Mouse (Mus musculus): ENCODE measurements around the gene Kremen2.

Kremen2 gene

GRCm38 (mm10) chr17:23737493-23738445, 7.9 kb downstream of the Kremen2 start:
- peak; percentile 29 for DNase-seq (ENCODE audit: low read depth, low spot score)

DNA sequence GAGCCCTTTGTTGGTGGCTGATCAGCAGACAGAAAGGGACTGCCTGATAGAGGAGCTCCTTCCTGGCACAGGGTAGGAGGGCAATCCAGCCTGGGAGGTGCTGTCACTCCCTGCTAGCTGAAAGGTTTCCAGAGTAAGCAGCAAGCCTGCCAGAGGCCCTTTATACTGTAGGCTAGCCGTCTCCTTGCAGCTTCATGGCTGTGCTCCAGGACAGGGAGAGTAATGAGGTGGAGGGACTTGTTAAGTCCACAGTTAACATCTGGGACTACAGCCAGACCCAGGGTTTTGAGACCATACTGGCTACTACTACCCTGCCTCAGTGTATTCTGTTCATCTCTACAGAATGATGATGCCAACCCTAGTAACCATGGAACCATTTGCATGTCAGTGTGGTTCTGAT, 11.3 kb downstream of the Kremen2 start:
- no peak for DNase-seq (ENCODE audit: low read depth, low spot score)

DNA sequence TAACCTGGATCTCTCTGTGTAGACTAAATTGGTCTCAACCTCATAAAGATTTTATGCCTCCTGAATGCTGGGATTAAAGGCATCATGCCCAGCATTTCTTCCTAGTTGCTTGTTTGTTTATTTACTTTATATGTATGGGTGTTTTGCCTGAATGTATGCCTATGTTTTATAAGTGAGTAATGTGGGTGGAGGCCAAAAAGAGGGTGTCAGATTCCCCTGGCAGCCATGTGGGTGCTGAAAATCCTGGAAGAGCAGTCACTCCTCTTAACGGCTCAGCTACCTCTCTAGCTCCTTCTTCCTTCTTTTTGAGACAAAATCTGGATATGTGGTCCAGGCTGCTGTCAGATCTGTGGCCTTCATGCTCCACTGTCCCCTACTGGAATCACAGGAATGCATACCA, 15.2 kb downstream of the Kremen2 start:
- DNase-seq (ENCODE audit: low read depth, low spot score): no peak

DNA sequence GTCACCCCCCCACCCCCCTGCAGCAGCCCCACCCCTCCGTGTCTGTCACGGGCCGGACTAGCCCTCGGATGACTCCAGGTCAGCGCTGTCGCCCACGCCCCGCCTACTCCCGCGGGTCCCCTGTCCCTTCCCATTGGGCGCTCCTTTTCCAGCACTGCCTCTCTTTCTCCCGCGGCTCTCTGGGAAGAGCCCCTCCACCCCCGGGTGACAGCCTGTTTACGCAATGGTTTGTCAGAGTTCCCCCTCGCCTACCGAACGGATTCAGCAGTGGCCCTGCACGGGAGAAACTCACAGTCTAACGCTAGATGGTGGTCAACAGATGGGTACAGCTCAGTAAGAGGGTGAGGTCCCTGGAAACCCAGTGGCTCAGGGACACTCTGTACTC, 18.9 kb downstream of the Kremen2 start:
- DNase-seq (ENCODE audit: low read depth, low spot score): no peak

DNA sequence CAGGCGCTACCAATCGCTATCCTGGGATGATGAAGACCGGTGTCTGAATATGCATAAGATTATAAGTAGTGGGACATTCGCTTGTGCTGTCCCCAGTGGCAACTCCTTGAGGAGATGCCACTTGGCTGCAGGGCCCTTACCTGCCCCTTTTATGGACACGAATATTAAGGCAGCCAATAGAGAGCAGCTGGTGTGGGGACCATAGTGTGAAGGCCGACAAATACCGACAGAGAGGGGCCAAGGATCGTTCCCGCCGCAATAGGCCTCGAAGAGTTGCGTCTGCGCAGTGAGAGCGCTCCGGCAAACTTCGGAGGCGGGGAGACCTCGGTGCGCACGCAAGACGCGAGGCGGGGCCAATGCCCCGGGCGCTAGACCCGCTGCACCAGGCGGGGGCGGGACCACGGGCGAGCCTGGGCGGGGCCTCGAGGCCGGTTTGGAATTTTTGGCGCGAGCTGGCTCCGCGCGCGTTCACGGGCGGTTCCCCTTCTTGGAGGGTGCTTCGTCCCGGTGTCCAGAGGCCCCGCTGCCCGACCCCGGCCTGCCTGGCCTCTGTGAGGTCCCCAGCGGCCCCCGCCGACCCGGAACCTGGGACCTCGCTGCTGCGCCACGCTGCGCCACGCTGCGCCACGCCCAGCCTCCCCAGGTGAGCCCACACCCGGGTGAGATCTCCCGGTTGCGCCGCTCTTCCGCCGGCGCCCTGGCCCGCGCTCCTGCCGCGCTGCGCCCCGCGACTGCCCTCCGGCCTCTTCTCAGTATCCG, 19.5 kb downstream of the Kremen2 start, which contains the start of gene Pkmyt1:
Pkmyt1 (plus strand) TSS at position 338 of the 759 bp plus-strand sequence.
- peak; percentile 97 for DNase-seq (ENCODE audit: low read depth, low spot score)

DNA sequence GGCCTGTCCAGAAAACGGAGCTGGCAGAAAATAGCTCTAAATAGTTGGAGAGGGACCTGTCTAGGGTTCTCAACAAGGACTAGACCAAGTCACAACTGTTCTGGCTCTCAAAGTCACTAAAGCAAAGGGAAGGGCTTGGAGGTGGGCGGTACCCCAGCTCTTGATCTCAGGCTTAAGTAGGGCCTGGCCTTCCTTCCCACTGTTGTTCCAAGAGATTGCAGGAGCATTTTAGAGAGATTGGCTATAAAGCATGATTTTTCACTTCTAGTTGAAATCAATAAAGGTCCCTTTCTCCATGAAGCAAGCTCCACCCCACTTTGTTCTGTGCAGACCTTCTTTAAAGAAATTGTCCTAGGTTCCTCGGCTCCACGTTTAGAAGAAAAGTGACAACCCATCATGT, 20.2 kb downstream of the Kremen2 start:
- no peak for DNase-seq (ENCODE audit: low read depth, low spot score)

DNA sequence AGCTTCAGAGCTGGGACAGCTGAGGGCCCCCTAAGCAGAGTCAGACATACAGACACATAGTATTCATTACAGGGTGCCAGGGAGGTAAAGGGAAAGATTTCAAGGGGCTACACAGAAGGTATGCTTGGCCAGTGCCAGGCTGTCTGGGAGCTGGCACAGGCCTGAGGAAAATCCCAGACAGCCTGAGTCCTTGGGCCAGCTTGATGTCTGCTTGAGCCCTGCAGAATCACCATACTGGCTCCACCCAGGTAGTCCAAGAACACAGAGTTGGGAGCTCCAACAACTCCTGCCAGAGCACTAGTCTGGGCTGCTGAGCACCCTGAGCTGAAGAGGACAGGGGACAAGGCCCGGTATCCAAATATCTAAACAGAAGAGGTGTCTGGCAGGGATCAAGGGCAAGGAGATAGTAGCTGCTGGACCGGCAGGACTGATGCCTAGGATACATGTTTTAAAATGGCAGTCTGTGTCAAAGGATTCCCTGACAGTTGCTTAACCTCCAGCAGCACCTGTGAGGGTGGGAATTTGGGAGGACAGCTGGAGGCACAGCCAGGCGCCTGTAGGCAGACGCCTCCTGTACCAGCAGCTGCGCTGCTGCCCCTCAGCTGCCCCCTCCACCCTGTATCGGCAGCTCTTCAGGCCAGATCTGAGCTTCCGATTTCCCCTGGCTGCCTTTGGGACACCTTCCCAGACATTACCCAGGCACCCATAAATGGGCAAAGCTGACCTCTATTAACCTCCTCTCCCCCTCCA, 23.1 kb downstream of the Kremen2 start, which contains the start of gene 1520401A03Rik:
1520401A03Rik (minus strand) TSS at position 408 of the 750 bp plus-strand sequence.
- DNase-seq (ENCODE audit: low read depth, low spot score): no peak

DNA sequence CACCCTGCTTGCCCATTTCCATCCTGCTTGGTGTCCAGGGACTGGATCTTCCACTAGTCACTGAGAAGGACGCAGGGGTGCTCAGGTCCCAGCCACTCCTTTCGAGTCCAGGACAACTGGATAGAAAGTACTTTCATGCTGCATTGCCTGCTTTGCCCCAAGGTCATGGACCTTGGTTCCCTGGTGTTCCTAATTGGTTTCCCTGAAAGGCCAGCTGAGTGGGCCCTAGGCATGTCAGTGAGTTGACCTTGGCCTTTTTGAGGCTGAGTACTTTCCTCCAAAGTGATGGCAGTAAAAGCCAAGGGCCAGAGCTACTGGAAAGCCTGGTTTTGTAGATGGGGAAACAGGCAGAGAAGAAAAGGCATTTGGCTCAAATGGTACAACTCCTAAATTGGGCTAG, 23.7 kb downstream of the Kremen2 start:
- no peak for DNase-seq (ENCODE audit: low read depth, low spot score)

- DNase-seq (ENCODE audit: low read depth, low spot score): no peak
These were observed 26.2 kb downstream of the Kremen2 start for GRCm38 (mm10) chr17:23719455-23719854.

DNA sequence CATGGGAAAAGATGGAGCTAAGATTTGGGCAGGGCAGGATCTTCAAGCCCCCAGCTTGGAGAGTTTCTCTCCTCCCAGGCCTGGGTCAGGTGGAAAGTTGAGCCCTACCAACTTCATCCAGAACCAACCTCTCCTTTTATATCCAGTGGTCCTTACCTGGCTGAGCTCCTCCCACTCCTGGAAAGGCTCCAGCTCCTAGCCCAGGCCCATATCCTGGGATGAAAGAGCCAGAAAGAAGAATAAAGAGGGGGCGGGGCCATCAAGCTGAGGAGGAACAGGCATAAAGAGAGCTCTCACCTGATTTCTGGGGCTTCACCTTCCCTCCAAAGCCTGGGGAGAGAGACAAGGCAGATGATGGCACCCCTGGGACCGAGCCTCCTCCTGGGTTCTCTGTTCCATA, 28.6 kb downstream of the Kremen2 start:
- no peak for DNase-seq (ENCODE audit: low read depth, low spot score)

- DNase-seq (ENCODE audit: low read depth, low spot score): peak; percentile 86
These were observed 39.4 kb downstream of the Kremen2 start for GRCm38 (mm10) chr17:23706212-23706611.

GRCm38 (mm10) chr17:23705525-23706104, 40.0 kb downstream of the Kremen2 start:
- no peak for DNase-seq (ENCODE audit: low read depth, low spot score)

DNA sequence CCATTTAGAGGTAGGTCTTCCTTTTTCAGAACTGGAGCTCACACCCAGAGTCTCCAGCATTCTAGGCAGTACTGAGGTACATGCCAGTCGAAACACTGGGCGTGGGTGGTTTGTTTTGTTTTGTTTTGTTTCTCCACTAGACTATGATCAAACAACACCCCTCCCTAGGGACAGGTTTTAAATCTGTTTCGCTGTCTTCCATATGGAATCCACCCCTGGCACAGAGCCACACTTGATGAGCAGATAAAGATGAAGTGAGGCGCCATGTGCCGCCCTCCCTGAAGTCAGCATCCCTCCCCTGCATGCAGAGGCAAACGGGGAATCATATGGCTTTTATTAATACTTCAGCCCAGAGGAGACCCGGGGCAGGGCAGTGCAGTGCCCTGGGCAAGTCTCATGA, 40.9 kb downstream of the Kremen2 start:
- DNase-seq (ENCODE audit: low read depth, low spot score): no peak

DNA sequence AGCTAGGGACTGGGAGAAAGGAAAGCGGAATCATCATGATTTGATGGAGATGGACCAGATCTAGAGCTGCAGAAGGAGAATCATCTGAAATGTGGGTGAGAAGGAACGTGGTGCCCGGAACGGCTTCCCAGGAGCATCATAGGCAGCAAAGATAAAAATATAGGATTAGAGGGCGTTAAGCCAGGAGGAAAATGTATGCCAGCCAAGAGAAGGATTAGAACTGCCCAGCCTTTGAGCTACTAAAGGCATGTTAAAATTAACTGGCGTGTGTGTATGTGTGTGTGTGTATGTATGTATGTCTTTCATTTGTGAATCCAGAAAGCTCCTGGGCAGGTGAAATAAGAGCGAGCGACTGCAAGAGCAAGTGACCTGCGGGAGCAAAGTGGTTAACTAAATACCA, 42.3 kb downstream of the Kremen2 start:
- no peak for DNase-seq (ENCODE audit: low read depth, low spot score)

DNA sequence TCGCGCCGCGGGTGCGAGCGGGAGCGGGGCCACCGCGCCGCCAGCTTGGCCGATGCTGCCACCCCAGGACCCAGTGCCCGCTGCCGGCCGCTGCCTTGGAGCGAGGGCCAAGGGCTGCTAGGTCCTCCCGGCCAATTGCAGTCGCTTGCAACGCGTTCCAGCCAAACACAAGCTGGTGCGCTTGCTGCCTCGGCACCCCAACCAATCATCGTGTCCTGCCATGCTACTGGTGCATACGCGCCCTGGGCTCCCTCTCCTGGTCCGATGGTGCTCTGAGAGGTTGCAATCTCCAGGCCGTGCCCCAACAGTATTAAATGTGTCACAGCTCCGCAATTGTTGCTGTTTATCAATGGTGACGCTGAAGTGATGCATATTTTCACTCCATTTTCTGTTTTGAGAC, 45.6 kb downstream of the Kremen2 start:
- peak; percentile 85 for DNase-seq (ENCODE audit: low read depth, low spot score)

DNA sequence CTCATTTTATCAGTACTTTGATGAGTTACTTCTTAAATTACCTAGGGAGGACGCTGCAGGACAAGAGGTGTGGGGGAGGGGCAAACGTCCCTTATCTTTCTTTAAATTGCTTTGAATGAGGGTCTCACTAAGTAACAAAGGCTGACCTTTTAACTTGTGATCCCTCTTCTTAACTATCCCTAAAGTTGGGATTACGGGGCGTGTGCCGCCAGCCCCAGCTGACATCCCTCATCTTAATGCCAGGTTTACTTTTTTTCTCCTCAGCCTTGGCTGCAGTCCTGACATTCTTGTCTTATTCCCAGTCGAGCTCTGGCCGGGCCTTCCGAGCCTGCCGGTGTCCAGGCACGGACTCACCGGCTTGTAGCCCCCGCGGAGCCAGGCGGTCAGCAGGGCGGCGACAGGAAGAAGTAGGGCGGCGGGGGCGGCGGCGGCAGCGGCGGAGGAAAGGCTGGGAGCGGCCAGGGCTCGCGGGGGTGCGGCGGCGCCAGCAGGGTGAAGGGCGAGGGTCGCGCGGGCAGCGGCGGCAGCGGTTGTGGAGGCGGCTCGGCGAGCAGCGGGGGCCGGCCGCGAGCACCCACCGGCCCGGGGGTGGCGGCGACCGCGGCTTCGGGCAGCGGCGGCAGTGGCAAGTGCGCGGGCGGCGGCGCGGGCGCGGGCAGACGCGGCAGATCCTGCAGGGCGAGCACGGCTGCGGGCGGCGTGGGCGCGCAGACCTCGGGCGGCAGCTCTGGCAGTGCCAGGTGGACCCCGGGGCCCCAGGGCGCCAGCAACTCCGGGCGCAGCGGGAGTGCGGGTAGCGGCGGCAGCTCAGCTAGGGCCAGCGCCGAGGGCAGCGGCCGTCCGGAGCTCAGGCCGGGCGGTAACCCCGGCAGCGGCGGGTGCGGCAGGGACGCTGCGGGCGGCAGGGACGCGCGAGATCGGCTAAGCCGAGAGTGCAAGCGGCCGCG, 46.2 kb downstream of the Kremen2 start:
- peak; percentile 36 for DNase-seq (ENCODE audit: low read depth, low spot score)

- no peak for DNase-seq (ENCODE audit: low read depth, low spot score)
These were observed 49.8 kb downstream of the Kremen2 start for GRCm38 (mm10) chr17:23695801-23696200.

GRCm38 (mm10) chr17:23694491-23694890, 51.1 kb downstream of the Kremen2 start:
- no peak for DNase-seq (ENCODE audit: low read depth, low spot score)
